Mouse (Mus musculus) CD4-positive, CD25-positive, alpha-beta regulatory T cell, adult 4 months (primary cell): ENCODE results near the gene Shisa6. TPM values are rescaled to one million over a fixed set of nuclear protein-coding genes. Genes with fewer than 3 reads are reported as not detected.

Experiments
- ATAC-seq: one replicate; pipeline ENCODE4 v1.8.0; 2017
- polyA plus RNA-seq, 2 experiments: library from polyadenylated mRNA; unstranded; fragments of 100-300 nt; shearing (Covaris generic); gene quantifications; one replicate each; pipeline ENCODE4 v1.2.1; 2017

Shisa6 gene
- polyA plus RNA-seq, 2 experiments from 2014 or later: not detected

DNA sequence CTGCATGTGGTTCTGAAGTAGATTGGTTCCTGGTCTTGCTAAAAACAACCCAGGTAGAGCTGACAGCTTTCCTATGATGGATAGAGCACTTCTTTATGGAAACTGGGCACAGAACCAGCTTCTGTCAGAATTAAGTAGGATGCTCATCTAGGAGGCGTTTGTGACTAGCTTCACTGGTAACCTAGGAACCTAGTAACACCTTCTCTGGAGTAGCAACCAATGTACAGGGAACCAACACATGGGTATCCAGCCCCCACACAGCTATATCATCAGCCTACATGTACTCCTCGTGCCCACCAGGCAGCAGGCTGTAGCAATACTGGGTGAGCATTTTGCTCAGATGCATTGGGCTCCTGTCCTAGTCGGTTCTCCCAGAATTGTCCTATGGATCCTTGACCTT is 307.3 kb downstream of the Shisa6 start:
- no peak for ATAC-seq

GRCm38 (mm10) chr11:66188627-66189287 is 337.0 kb downstream of the Shisa6 start:
- ATAC-seq: no peak

- no peak for ATAC-seq
Measured at GRCm38 (mm10) chr11:66188146-66188545, 337.6 kb downstream of the Shisa6 start.

DNA sequence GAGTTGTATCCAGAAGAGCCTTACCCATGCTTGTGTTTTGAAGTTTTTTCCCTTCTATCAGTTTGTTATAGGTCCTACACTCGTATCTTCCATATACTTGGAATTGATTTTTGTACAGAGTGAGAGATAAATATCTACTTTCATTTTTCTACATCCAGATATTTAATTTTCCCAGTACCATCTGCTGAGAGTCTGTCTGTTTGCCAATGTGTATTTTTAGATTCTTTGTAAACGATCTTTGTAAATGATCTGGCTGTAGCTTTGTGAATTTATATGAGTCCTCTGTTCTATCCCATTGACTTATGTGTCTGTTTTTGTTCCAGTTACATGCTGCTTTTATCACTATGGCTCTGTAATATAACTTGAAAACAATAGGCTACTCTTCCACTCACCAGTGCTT is 348.0 kb downstream of the Shisa6 start:
- ATAC-seq: no peak

DNA sequence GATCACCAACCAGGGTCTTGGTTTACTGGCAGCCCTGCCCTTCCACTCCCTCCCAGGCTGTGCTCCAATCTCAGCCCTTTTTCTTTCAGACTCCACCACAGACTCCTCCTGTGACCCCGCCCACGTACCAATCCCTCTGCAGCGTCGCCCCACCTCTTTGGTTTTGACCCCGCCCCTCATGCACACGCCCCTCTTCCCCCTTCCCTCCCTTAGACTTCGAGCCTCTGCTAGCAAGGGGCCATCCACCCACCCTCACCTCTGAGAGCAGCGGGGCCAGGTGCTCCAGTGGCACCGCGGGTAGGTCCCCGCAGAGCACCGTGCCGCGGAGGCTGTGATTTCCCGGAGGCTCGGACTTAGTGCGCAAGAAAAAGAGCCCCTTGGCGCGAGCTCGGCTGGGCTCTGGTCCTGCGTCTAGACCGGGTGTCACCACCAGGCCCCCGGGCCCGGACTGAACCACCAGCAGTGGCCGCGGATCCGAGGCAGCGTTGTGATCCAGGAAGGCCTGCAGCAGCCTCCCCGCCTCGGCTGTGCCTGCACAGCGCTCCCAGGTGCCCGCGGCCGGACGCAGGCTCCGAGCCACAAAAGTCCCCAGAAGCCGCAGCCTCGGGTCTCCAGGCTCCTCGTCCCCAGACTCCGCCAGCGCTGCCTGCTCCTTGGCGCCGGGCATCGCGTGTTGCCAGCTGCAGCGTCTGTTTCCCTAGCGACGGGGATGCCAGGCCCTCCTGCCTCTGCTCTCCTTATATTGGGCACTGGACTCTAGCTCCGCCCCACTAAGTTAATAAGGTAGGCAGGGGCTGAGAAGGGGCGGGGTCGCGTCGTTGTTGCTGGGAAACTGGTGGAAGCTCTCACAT is 357.7 kb downstream of the Shisa6 start, which contains the start of gene Dnah9:
Gene Dnah9 (minus strand): TSS at position 751 of the 851 bp plus-strand sequence.
- ATAC-seq: no peak

DNA sequence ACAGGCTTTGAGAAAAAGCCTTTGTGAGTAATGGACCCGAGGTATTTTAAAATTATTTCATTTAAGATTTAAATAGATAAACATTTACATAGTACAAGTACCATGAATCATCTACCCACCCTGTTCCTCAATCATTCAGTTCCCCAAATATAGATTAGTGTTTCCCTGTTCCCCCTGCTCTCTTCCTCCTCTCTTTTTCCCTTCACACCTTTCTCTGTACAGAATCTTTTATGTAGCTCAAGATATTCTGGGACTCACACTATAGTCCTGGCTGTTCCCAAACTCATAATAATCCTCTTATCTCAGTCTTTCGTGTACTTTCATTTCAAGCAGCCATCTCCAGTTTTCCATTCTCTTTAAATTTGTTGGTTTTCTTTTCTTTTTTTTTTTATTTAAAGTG is 361.7 kb downstream of the Shisa6 start:
- ATAC-seq: no peak
